Mouse (Mus musculus): ENCODE measurements around the gene Gm49337.
"Not testable (repeated sequence)": the region's sequence is repeated elsewhere in the genome, so short reads cannot be mapped to it uniquely, and the experiment has no call there.

The Gm49337 gene

DNA sequence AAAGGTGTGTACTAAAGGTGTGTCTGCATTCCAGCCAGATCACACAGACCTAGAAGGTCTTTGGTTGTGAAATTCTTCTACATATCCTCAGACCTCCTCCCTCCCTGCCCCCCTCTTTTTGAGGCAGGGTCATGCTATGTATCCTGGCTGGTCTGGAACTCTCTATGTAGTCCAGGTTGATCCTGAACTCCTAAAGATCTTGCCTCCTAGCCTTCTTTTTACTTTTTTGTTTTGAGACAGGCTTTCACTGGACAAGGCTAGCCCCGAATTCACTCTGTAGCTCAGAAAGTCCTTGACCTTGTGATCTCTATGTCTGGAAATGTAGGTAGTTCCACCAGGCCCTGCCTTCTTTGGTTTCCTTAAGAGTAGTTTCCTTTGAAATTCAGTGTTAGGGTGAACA is 35.7 kb downstream of the Gm49337 start:
- DNase-seq (ENCODE audit: low spot score in 2 of 2): no peak

DNA sequence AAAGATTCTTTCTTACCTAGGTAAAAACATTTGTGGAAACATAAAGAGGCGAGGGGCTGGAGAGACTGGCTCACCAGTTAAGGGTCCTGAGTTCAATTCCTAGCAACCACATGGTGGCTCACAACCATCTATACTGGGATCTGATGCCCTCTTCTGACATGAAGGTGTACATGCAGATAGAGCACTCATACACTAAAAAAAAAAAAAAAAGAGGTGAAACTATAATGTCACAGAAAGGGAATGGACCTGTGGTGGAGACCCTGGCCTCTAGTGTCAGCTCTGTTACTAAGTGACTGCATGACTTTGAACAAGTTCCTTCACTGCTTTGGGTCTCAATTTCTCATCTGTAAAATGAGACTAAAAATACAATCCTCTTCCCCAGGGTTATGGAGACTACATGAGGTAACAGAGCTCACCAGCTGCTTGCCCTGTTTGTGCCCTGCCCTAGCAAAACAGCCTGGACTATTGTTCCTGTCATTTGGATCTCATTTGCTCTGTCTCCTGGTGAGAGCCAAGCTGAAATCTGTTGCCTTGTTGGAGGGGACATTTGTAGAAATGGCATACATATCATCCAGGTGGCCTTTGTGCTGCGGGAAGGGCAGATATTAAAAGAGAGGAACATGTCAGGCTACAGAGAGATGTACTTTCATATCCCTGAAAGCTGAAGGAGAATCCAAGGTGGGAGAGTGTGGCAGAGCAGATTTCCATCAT is 42.9 kb downstream of the Gm49337 start:
- no peak for DNase-seq (ENCODE audit: low spot score in 2 of 2)

DNA sequence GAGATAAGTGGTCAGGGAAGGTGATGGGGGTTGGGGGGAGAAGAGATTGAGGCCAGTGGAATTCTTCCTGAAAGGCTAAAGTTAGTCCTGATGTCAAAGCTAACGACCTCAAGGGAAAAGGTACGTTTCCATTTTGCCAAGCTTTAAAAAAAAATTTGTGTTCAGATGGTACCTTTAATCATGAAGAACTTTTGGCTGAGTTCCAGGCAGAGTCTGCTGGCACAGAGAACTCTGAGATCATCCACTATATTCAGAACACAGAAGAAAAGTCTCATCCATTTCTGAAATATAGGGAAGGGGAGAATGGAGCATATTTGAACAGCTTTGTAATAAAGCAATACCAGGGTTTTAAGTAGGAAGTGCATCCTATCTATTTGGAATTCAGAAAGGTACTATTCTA is 43.9 kb downstream of the Gm49337 start:
- peak in 1 of 2 experiments; percentile 6 for DNase-seq (ENCODE audit: low spot score in 2 of 2)

DNA sequence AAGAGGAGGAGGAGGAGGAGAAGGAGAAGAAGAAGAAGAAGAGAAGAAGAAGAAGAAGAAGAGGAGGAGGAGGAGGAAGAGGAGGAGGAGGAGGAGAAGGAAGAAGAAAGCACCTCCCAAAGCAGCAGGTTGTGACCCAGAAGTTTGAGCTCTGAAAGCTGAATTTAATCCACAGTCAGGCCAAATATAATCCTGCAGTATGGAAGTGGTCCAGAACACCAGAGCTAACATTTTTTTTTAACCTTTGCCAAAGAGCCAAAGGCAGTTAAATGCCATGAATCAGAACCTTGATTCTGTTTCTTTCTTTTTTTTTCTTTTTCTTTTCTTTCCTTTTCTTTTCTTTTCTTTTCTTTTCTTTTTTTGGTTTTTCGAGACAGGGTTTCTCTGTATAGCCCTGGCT is 44.5 kb downstream of the Gm49337 start:
- not testable (repeated sequence) for DNase-seq (ENCODE audit: low spot score in 2 of 2)

DNA sequence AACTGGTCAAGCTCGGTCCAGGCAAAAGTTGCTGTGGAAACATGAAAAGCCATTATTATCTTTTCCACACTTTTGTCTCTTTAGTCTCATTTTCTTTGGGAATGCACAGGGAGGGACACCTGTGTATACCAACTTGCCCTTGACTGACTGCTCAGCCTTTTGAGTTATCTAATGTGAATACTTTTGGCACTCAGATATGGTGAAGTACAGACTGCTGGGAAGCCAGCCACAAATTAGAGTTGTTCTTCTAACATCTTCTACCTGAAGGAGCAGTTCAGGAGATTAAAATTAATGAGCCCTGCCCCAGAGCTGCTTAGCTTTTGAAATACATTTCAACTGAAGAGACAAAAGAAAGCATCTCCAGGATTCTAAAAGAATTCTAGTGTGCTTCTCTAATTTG is 45.9 kb downstream of the Gm49337 start:
- no peak for DNase-seq (ENCODE audit: low spot score in 2 of 2)

DNA sequence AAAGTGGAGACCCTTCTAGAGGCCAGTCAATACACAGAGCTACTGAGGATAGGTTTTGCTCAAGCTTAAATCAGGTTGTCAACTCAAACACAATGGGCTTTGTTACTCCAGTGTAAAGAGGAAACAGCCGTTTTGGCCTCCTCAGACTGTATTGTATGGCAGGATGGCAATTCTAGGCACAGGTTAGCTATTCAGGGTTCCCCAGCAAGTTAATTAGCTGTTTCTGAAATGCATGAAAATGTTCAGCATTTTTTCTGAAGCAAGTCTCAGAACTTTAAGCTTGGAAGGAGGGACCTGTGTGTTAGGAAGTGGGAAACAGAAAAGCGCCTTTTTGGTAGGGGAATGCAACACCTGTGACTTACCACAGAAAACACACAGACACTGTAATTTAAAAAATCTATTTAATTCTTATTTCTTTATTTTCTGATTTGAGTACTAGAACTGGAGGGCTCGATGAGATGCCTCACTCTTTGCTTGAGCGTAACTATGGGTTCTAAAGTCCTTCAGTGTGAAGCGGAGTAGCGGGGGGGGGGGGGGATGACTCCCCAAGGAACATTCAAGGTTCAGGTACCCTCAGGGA is 47.0 kb downstream of the Gm49337 start:
- no peak for DNase-seq (ENCODE audit: low spot score in 2 of 2)

DNA sequence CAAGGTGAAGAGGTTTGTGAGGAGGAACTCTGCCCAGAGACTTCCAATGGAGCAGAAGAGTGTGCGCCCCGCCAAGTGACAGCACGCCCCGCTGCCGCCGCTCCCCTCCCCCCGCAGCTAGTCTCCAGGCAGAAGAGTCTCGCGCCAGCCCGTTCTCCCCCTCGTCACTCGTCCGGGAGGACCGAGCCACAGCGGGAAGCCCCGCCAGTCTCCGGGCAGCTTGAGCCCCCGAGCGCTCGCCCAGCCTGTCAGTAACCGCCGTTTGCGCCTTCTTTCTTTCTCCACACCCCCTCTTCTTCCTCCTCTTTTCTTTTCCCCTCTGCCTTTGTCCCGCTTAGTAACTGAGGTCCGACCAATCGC is 47.6 kb downstream of the Gm49337 start:
- DNase-seq (ENCODE audit: low spot score in 2 of 2): no peak

DNA sequence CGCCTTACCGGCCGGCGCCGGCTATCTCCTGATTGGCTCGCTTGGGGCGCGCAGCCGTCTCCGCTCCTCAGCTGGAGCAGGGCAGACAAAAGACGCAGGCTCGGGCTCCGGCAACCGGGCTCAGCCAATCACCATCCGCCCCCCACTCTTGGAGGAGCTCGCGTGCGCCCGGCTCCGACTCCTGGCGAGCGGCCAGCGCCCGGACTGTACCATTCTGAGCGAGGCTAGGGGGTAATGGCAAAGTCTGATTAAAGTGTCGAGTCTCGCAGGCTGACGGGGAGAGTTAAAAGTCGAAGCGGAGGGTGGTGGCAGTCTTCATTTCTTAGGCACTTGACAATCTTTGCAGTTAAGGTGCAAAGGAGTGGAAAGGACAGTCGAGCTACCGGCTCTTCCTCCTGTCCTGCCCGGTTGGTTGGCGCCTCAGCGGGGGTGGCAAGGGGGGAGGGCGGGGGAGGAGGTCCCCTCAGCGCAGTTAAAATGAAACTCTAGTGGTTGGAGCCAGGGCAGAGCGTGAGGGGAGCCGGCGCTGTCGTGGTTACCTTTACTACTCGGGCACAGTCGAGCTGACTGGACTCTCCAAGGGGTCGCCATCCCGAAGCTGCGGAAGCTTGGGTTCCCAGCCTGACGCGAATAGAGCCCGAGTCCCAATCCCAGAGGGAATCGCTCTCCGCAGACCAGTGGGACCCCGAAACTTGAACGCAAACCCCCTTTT is 48.1 kb downstream of the Gm49337 start, which contains the start of gene Pik3r3:
Pik3r3 (plus strand) TSS at position 479 of the 712 bp plus-strand sequence.
- DNase-seq (ENCODE audit: low spot score in 2 of 2): peak; percentile 98 to 99

DNA sequence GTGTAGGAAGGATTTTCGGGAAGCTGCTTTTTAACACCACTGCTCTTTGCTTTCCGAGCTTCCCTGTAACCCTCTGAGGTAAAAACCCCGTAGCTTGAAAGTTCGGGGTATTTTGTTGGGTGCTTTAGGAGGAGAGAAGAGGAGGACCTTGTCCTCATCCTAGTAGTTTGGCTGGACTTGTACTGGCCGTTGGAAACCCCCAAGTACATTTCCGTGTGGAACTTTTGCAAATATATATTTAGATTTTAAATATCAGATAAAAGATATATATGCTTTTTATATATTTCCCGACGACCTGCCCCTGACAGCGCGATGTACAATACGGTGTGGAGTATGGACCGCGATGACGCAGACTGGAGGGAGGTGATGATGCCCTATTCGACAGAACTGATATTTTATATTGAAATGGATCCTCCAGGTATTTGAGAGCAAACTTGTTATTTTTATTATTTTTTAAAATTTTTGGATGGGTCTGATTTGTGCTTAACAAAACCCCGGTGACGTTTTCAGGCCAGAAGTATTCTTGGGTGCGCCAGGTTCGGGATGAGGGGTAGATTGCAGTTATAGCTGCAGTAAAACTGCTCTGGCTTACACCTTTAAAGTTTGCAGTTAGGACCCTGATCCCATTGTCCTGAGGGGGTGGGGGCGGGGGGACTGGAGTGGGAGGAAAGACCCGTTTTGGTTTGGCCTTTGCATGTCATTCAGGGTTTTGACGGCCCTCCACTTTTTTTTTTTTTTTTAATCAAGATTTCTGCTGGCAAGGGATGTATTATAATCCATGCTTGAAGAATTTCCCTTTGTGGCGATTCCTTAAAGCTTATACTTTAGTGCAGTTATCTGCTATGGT is 49.0 kb downstream of the Gm49337 start:
- DNase-seq (ENCODE audit: low spot score in 2 of 2): peak; percentile 6 to 10

DNA sequence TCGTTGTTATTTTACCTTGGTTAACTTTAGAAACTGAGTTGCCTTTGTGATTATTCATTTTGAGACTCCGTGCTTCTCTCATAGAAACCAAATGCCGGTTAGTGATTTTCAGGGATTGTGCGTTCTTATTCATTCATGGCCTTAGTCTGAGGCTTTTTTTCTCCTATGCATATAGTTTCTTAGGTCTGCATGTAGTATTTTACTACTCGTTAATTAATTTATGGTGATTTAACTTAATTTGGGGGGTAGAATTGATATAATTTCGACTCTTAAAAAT is 49.6 kb downstream of the Gm49337 start:
- DNase-seq (ENCODE audit: low spot score in 2 of 2): no peak

DNA sequence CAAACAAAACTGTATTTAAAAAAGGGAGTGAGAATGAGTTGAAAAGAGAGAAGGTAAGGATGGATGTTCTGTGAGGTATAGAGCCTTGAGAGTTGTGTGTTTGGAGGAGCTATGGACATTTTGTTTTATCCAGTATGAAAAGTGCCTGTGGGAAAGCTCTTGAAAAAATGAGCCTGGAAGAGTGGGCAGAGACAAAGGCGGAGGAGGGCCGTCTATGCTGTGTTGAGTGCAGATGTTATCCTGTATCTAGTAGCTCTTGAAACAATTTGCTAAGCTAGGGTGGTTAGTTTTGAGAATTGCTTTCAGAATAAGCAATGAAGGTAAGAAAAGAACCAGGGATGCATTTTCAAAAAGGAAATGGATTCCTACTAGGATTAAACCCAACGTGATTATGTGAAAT is 70.2 kb downstream of the Gm49337 start:
- peak; percentile 6 to 48 for DNase-seq (ENCODE audit: low spot score in 2 of 2)

DNA sequence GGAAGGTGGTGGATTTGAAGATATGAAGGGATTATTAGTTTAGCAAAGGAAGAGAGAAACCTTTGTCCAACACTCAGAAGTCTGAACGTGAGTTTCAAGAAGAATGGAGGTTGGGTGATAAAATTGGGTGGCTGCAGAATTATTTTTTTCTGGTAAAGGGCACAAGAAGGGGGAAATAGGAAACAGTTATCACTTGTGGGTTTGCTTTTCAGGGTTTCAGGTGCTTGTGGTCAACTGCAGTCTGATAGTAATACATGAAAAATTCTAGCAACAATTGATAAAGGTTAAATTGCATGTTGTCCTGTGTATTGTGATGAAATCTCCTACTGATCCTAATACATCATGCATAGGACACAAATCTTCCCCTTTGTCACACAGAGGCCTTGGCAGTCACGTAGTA is 71.1 kb downstream of the Gm49337 start:
- no peak for DNase-seq (ENCODE audit: low spot score in 2 of 2)

DNA sequence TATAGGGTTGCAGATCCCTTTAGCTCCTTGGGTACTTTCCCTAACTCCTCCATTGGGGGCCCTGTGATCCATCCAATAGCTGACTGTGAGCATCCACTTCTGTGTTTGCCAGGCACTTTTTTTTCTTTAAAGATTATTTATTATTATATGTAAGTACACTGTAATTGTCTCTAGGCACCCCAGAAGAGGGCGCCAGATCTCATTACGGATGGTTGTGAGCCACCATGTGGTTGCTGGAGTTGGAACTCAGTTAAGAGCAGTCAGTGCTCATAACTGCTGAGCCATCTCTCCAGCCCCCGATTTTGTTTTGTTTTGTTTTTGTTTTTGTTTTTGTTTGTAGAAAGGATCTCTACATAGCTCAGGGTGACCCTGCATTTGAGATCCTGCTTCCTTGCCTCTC is 72.7 kb downstream of the Gm49337 start:
- not testable (repeated sequence) for DNase-seq (ENCODE audit: low spot score in 2 of 2)

DNA sequence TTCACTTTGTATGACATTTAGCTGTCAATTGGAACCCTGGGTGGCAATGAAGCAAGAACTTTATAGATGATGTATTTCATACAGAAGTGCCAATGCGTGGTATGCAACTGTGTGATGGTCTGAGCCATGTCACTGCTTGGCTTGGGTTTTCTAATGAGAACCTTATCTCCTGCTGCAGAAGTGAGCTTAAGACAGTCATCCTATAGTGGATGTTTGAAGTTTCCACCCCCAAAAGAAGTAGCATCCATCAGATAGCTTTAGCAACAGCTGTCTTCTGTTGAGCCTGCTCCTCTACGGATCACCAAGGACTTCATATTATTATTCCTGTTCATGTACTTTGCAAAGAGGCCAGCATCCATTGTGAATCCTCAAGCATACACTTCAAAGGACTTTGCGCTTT is 76.8 kb downstream of the Gm49337 start:
- no peak for DNase-seq (ENCODE audit: low spot score in 2 of 2)

DNA sequence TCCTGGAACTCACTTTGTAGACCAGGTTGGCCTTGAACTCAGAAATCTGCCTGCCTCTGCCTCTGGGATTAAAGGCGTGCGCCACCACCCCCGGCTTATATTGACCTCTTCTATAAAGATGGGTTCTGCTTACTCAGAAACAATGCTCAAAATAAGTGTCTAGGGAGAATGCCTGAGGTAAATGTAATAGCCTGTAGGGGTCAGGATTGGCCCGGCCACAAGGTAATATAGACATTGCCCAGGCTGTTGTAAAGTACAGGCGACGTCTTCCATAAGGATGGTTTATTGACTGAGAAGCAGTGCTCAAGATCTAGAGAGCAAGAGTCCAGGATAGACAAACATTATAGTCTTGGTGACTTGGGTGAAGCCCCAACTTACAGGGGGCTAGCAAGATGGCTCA is 95.0 kb downstream of the Gm49337 start:
- no peak for DNase-seq (ENCODE audit: low spot score in 2 of 2)

DNA sequence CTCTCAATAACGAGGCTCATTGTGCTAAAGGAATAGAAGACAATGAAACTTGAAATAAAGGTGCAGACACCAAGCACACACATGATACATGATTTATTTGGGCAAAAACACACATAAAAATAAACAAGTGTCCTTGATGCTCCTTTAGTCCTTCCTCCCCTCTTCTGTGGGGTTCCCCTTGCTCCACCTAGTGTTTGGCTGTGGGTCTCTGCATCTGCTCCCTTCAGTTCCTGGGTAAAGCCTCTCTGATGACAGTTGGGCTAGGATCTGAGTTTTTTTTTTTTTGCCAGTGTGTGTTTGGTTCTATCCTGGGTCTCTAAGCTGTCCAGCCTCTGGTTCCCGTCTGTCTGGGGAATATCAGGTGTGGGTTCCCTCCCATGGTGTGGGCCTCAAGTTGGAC is 109.0 kb downstream of the Gm49337 start:
- DNase-seq (ENCODE audit: low spot score in 2 of 2): no peak

DNA sequence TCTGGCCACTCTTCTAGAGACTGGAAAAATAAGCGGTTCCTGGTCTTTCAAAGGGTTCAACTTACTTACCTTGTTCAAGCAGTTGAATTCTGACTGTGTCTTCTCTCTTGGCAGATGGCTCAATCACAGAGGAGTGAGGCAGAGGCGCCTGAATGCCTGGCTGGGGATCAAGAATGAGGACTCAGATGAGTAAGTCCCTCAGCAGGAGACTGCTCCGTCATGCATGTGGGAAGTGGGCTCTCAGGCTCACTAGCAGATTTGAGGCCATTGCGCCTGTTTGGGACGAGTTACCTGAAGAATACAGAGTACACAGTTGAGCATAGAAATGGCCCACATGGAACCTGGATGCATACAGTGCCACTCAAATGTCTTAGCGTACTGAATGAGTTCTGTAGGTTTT is 118.4 kb downstream of the Gm49337 start:
- DNase-seq (ENCODE audit: low spot score in 2 of 2): peak; percentile 43 to 56

DNA sequence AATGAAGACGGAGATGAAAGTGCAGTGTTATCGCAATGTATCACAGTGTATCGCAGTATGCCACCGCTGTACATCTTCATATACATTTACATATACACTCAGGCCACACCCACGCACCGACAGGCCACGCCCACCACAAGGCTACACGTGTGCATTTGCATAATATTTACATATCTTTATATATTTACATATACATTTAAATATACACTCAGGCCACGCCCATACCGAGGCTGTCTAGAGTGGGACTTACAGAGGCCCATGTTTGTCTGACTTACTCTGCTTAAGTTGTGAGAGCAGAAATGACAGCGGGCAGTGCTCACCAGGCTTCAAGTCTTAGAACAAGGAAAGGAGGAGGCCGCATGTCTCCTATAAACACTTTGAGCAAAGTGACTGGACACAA is 120.1 kb downstream of the Gm49337 start:
- no peak for DNase-seq (ENCODE audit: low spot score in 2 of 2)

DNA sequence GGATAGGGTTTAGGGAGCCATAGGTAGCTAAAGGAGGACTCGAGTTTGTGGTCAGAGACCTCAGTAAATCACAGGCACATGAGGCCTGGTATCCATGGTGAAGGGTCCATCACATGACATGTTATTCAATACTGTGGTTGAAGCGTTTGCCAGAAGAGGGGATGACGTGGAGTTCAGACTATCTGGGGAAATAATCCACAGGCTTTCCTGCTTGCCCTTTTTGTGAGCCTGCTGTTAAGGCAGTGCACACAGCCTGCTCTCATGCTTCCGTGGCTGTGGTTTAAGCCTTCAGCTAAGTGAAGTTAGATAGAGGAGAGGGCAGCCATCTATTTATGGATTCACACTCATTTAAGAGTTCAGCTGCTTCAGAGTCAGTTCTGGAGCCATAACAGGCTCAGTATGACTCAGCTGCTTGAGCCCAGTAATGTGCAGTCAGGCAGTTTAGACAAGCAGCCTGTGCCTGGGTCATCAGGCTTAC is 127.7 kb downstream of the Gm49337 start:
- no peak for DNase-seq (ENCODE audit: low spot score in 2 of 2)

DNA sequence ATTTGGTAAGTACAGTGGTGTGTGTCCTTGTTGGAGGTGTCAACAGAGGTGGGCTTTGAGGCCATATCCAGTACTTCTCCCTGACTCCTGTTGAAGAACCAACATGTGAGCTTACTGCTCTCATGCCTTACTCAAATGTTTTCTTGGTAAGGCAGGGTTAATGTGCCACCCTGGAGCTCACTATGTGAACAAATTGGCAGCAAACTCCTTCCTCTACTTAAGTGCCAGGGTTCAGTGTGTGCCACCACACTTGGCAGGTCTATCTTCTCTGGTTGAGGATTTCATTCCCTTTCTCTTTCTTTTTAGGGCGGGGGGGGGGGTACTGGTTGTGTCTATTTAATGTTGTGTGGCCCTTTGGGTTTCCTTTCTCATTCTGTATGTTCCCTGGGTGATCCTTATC is 131.4 kb downstream of the Gm49337 start:
- DNase-seq (ENCODE audit: low spot score in 2 of 2): no peak

DNA sequence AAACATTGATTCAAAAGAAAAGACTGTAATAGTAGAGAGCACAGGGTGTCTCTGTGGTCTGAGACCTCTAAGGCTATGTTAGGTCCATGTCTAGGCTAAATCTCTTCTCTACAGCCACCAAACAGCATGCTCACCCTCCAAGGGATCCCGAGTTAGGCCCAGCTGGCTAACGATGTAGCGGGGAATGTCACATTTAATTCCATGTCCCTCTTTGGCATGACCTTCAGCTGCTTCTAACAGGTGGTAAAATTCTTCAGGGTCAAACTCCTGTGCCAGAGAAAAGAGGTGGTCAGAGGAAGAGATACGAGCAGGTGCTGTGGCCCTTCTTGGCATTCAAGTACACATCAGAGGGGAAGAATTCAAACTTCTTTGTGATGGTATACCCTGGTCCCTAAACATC is 144.4 kb downstream of the Gm49337 start:
- no peak for DNase-seq (ENCODE audit: low spot score in 2 of 2)

DNA sequence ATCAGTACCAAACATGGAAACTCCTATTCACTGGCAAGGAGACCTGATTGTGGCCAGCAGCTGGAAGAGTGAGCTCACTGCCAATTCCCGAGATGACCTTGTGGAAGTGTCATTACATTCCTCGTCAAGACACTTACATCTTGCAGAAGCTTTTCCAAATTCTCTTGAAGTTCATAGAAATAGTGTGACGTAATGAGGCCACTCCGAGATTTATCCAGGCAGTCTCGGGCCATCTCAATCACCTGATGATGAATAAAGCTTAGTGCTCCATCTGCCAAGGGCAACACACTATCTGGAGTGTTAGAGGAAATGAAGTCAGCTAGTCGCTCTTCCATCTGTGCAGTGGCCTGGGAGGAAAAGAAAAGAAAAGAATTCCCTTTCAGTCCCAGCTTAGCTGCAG is 148.9 kb downstream of the Gm49337 start:
- no peak for DNase-seq (ENCODE audit: low spot score in 2 of 2)

Measured in right cerebral cortex, postnatal 36 days (tissue).